Mouse (Mus musculus): Measurements from ENCODE around the gene Clasp2. TPM values are rescaled to one million over a fixed set of nuclear protein-coding genes. Genes with fewer than 3 reads are reported as not detected.

Gene Clasp2
- total RNA-seq, 2 experiments from 2014 or later = 38.9 to 46.2 TPM

Other genes starting within 250 kb of the Clasp2 start
- gene Pdcd6ip, start 33.2 kb upstream of the Clasp2 start, total RNA-seq (2021) = 10 to 100 TPM; 34.8 to 36.8 TPM
- 10 to 100 TPM; 17.0 to 17.6 TPM for gene Ubp1, start 189.5 kb downstream of the Clasp2 start, total RNA-seq (2021)